Mouse (Mus musculus) kidney, adult 2 months (tissue): ENCODE results near the gene Sucla2. TPM values are rescaled to one million over a fixed set of nuclear protein-coding genes. Genes with fewer than 3 reads are reported as not detected.
A peak's percentile ranks its signal among the peaks of the same experiment; 100 is the strongest.
"Not testable (repeated sequence)": the region's sequence is repeated elsewhere in the genome, so short reads cannot be mapped to it uniquely, and the experiment has no call there.

ENCODE experiments used
- DNase-seq: peaks from one replicate; pipeline ENCODE4 v3.0.0; 2021
- H3K27ac ChIP-seq: fragments of 200-500 bp; 2 replicates; pipeline ENCODE4 v1.5.1; 2012; ENCODE audit warnings: low read depth, low read length, control low read depth, inconsistent platforms; ENCODE audit not compliant: insufficient read depth
- H3K27me3 ChIP-seq: fragments of 200-500 bp; replicated peaks from 2 replicates; pipeline ENCODE4 v1.6.1; 2012; ENCODE audit warnings: mild to moderate bottlenecking, moderate library complexity, low read length, inconsistent platforms; ENCODE audit not compliant: control insufficient read depth, insufficient read depth
- H3K36me3 ChIP-seq: fragments of 200-500 bp; 2 replicates; pipeline ENCODE4 v1.6.1; 2012; ENCODE audit warnings: mild to moderate bottlenecking, moderate library complexity, low read length, inconsistent platforms; ENCODE audit not compliant: control insufficient read depth, insufficient read depth
- H3K4me1 ChIP-seq: fragments of 200-500 bp; 2 replicates; pipeline ENCODE4 v1.6.1; 2011; ENCODE audit warnings: low read length; ENCODE audit not compliant: control insufficient read depth, insufficient read depth
- H3K4me3 ChIP-seq: fragments of 200-500 bp; 2 replicates; pipeline ENCODE4 v1.5.1; 2011; ENCODE audit warnings: mild to moderate bottlenecking, low read depth, low read length, control low read depth; ENCODE audit not compliant: insufficient read depth
- CTCF ChIP-seq: fragments of 200-500 bp; conservative IDR thresholded peaks from 2 replicates; pipeline ENCODE4 v1.5.1; 2011; ENCODE audit warnings: low read depth, mild to moderate bottlenecking, control low read depth, low read length, moderate library complexity, mixed read lengths; ENCODE audit not compliant: insufficient read depth, insufficient read length
- POLR2A ChIP-seq: fragments of 200-500 bp; IDR thresholded peaks from one replicate; pipeline ENCODE4 v1.6.1; 2011; ENCODE audit warnings: low read depth, low read length, control low read depth
- WGBS: fragments of 180-500 bp; shearing (Covaris S2); methylation state at CpG from one replicate; pipeline ENCODE4 v1.1.7; 2018; 5-methylcytosine and 5-hydroxymethylcytosine counted together
- polyA plus RNA-seq: library from polyadenylated mRNA; depleted of rRNA; stranded (reverse); fragments of >200 nt; gene quantifications from 2 replicates; pipeline ENCODE4 v1.2.3, GENCODE M21; 2012

The Sucla2 gene
- polyA plus RNA-seq, 1 experiment, result 55.4 TPM

GRCm38 (mm10) chr14:73509765-73510423 is 15.2 kb upstream of the Sucla2 start, which contains the start of gene Med4:
Med4 (plus strand) TSS chr14:73510025.
- TF ChIP-seq POLR2A (peak; percentile 16), CTCF (peak; percentile 100; the same call in 1 of the 2 replicates)
- Histone ChIP-seq H3K27me3 (no peaks in the 10 kb centered on the region), H3K36me3 (no peaks in the 10 kb centered on the region), H3K4me1 (peaks cover 6% of the 10 kb centered on the region; the same call in 1 of the 2 replicates), H3K27ac (no peak within 1 kb of the TSS), H3K4me3 (peak within 1 kb of the TSS; percentile 88)
- WGBS, result under 1% methylated on average over 41 of the region's 41 CpGs
- DNase-seq, result peak; percentile 97

- 67% methylated on average over 3 of the region's 3 CpGs for WGBS
- no peak overlapping the region for H3K4me3 ChIP-seq
- H3K36me3 ChIP-seq, result no peaks in the 10 kb centered on the region
- H3K27me3 ChIP-seq, result no peaks in the 10 kb centered on the region
- H3K4me1 ChIP-seq, result no peaks in the 10 kb centered on the region
- H3K27ac ChIP-seq, result no peak overlapping the region
- no peak for DNase-seq
- TF ChIP-seq POLR2A (no peak), CTCF (no peak)
These were observed 983 bp upstream of the Sucla2 start for GRCm38 (mm10) chr14:73524136-73524535.

- H3K4me1 ChIP-seq, DNase-seq, H3K27me3 ChIP-seq, H3K36me3 ChIP-seq, H3K27ac ChIP-seq, H3K4me3 ChIP-seq: not testable (repeated sequence)
- 85% methylated on average over 3 of the region's 3 CpGs for WGBS
These were observed 3.5 kb downstream of the Sucla2 start for GRCm38 (mm10) chr14:73528661-73529060.

GRCm38 (mm10) chr14:73533755-73534465 is 8.8 kb downstream of the Sucla2 start:
- H3K4me3 ChIP-seq, result no peak overlapping the region
- TF ChIP-seq POLR2A (no peak), CTCF (no peak)
- 66% methylated on average over 6 of the region's 6 CpGs for WGBS
- DNase-seq, result no peak
- no peak overlapping the region for H3K27ac ChIP-seq
- H3K27me3 ChIP-seq, result no peaks in the 10 kb centered on the region
- H3K36me3 ChIP-seq, result no peaks in the 10 kb centered on the region
- H3K4me1 ChIP-seq, result no peaks in the 10 kb centered on the region

- Histone ChIP-seq H3K27ac (no peak overlapping the region), H3K4me3 (no peak overlapping the region), H3K36me3 (no peaks in the 10 kb centered on the region), H3K27me3 (no peaks in the 10 kb centered on the region), H3K4me1 (no peaks in the 10 kb centered on the region)
- WGBS, result 66% methylated on average over 2 of the region's 2 CpGs
- TF ChIP-seq CTCF, result no peak
- TF ChIP-seq POLR2A, result no peak
- DNase-seq, result no peak
These were observed 10.5 kb downstream of the Sucla2 start for GRCm38 (mm10) chr14:73535641-73536040.

- no peaks in the 10 kb centered on the region for H3K4me1 ChIP-seq
- no peak overlapping the region for H3K27ac ChIP-seq
- no peaks in the 10 kb centered on the region for H3K36me3 ChIP-seq
- H3K4me3 ChIP-seq, result no peak overlapping the region
- H3K27me3 ChIP-seq, result no peaks in the 10 kb centered on the region
- 72% methylated on average over 6 of the region's 6 CpGs for WGBS
- TF ChIP-seq POLR2A (no peak), CTCF (no peak)
- DNase-seq, result no peak
These were observed 18.7 kb downstream of the Sucla2 start for GRCm38 (mm10) chr14:73543781-73544180.

GRCm38 (mm10) chr14:73547034-73547433 is 21.9 kb downstream of the Sucla2 start:
- Histone ChIP-seq H3K27me3 (no peaks in the 10 kb centered on the region), H3K36me3 (no peaks in the 10 kb centered on the region), H3K4me1 (0 out of 2 replicates have a peak, but pooled peaks cover 2% of the 10 kb centered on the region), H3K27ac (no peak overlapping the region), H3K4me3 (no peak overlapping the region)
- 63% methylated on average over 4 of the region's 4 CpGs for WGBS
- DNase-seq, result no peak
- TF ChIP-seq POLR2A, result no peak
- TF ChIP-seq CTCF, result no peak
